Mouse (Mus musculus): Measurements from ENCODE around the gene Acsm5. TPM values are rescaled to one million over a fixed set of nuclear protein-coding genes. Genes with fewer than 3 reads are reported as not detected.

The Acsm5 gene
- total and polyA plus RNA-seq, 2 experiments from 2014 or later = not detected

DNA sequence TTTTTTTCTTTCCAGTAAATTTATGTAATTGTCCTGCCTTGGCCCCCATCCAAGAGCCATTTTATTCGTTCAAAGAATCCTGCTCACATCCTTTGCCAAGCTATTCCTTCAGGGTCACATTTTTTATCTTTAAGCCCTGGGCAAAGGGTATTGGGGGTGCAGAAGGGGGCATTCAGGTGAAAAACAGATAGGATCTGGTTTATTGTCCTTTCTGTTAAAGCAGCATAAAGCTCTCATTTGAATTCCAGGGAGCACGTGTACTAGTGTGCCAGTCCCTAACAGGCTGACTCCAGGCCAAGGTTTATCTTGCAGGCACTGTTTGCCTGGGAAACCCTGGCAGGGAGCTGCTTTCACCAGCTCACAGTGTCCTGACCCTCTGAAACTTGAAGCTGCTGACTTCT is 6.6 kb downstream of the Acsm5 start:
- H3K4me1 ChIP-seq (ENCODE audit: insufficient read depth) = no peaks in the 10 kb centered on the region
- no peak overlapping the region for H3K9ac ChIP-seq
- H3K9me3 ChIP-seq (ENCODE audit: low read length) = no peaks in the 10 kb centered on the region
- H3K27me3 ChIP-seq (ENCODE audit: insufficient read depth, low read length) = no peaks in the 10 kb centered on the region
- DNase-seq (peak; percentile 32), ATAC-seq (peak; percentile 61)
- no peak for TF ChIP-seq CTCF (IDR thresholded peaks at IDR 0.05; ENCODE audit: low read depth)
- no peak overlapping the region for H3K27ac ChIP-seq (ENCODE audit: low read depth, low read length)
- WGBS = 12% methylated on average over 2 of the region's 2 CpGs
- H3K4me3 ChIP-seq (ENCODE audit: low read depth, low read length) = no peak overlapping the region
- H3K4me2 ChIP-seq (ENCODE audit: low read depth) = no peak overlapping the region
- no peaks in the 10 kb centered on the region for H3K36me3 ChIP-seq (ENCODE audit: insufficient read depth)

GRCm38 (mm10) chr7:119526486-119526885 is 7.2 kb downstream of the Acsm5 start:
- peak overlapping the region; percentile 19; the same call in 1 of the 2 replicates for H3K4me2 ChIP-seq (ENCODE audit: low read depth)
- no peak for DNase-seq
- no peak overlapping the region for H3K27ac ChIP-seq (ENCODE audit: low read depth, low read length)

DNA sequence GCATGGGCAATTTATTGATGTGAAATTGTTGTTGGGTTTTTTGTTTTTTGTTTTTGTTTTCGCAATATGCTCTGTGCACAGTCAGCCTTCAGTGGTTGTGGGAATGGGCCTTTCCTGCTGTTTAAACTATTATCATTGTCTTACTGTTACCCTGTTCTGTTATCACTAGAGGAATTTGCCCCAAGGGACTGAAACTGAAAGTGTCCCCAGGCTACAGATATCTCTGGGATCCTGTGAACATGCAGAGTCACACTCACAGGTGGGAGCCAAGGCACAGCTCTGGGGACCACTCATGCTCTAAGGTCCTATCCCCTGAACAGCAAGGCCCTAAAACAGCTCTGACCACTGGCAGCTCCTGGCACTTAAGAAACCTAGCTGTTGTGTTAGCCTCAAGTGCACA is 7.9 kb downstream of the Acsm5 start:
- Histone ChIP-seq H3K4me1 (ENCODE audit: insufficient read depth) (no peaks in the 10 kb centered on the region), H3K36me3 (ENCODE audit: insufficient read depth) (no peaks in the 10 kb centered on the region), H3K27ac (ENCODE audit: low read depth, low read length) (no peak overlapping the region), H3K9ac (no peak overlapping the region), H3K4me2 (ENCODE audit: low read depth) (no peak overlapping the region), H3K9me3 (ENCODE audit: low read length) (no peaks in the 10 kb centered on the region), H3K4me3 (ENCODE audit: low read depth, low read length) (no peak overlapping the region), H3K27me3 (ENCODE audit: insufficient read depth, low read length) (no peaks in the 10 kb centered on the region)
- ATAC-seq (no peak), DNase-seq (no peak)
- 92% methylated on average over 1 of the region's 1 CpGs for WGBS
- no peak for TF ChIP-seq CTCF (IDR thresholded peaks at IDR 0.05; ENCODE audit: low read depth)

More at GRCm38 (mm10) chr7:119526486-119526885, 7.2 kb downstream of the Acsm5 start:
- Histone ChIP-seq H3K4me1 (ENCODE audit: insufficient read depth) (no peaks in the 10 kb centered on the region), H3K36me3 (ENCODE audit: insufficient read depth) (no peaks in the 10 kb centered on the region), H3K9ac (no peak overlapping the region), H3K4me3 (ENCODE audit: low read depth, low read length) (no peak overlapping the region), H3K27me3 (ENCODE audit: insufficient read depth, low read length) (no peaks in the 10 kb centered on the region), H3K9me3 (ENCODE audit: low read length) (no peaks in the 10 kb centered on the region)
- no peak for TF ChIP-seq CTCF (IDR thresholded peaks at IDR 0.05; ENCODE audit: low read depth)
- ATAC-seq = no peak
- 15% methylated on average over 13 of the region's 13 CpGs for WGBS

DNA sequence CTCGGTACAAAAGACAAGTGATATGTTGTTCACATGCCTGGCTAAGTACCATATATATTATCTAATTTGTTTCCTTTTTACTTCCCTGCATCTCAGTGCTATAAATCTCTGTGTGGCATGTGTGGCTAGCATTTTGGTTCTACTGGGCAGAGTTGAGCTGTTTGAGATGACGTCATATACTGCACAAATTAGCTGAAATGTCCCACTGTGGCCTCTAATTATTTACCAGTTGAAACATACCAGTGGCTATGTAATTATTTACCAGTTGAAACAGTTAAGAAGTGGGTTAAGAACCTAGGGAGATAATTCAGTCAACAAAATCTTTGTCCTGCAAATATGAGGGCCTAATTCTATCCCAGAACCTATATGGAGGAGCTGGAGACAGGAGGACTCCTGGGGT is 8.3 kb downstream of the Acsm5 start:
- WGBS = 52% methylated on average over 2 of the region's 2 CpGs
- Histone ChIP-seq H3K4me2 (ENCODE audit: low read depth) (no peak overlapping the region), H3K4me3 (ENCODE audit: low read depth, low read length) (no peak overlapping the region), H3K36me3 (ENCODE audit: insufficient read depth) (no peaks in the 10 kb centered on the region), H3K9ac (no peak overlapping the region), H3K27ac (ENCODE audit: low read depth, low read length) (no peak overlapping the region), H3K27me3 (ENCODE audit: insufficient read depth, low read length) (no peaks in the 10 kb centered on the region), H3K9me3 (ENCODE audit: low read length) (no peaks in the 10 kb centered on the region), H3K4me1 (ENCODE audit: insufficient read depth) (no peaks in the 10 kb centered on the region)
- DNase-seq (no peak), ATAC-seq (no peak)
- TF ChIP-seq CTCF (IDR thresholded peaks at IDR 0.05; ENCODE audit: low read depth) = no peak

DNA sequence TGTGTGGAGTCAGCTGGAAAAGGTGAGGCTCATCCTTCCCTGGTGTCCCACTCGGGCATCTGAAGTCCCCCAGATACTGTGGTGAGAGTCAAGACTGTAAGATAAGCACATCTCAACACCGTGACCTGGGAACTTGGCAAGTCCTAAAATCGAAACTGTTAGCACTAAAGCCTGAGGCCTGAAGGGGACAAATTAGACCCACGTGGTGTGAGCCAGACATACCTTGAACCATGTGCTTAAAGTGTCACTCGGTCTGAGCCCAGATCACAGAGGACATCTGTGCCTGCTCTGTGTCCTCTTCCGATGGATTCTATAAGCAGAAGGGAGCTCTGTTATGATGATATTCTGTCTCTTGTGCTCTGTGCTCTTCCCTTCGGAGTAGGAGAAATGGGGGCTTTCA is 9.4 kb downstream of the Acsm5 start:
- Histone ChIP-seq H3K27me3 (ENCODE audit: insufficient read depth, low read length) (no peaks in the 10 kb centered on the region), H3K4me3 (ENCODE audit: low read depth, low read length) (no peak overlapping the region), H3K4me2 (ENCODE audit: low read depth) (no peak overlapping the region), H3K4me1 (ENCODE audit: insufficient read depth) (no peaks in the 10 kb centered on the region), H3K9me3 (ENCODE audit: low read length) (no peaks in the 10 kb centered on the region), H3K9ac (no peak overlapping the region), H3K27ac (ENCODE audit: low read depth, low read length) (no peak overlapping the region), H3K36me3 (ENCODE audit: insufficient read depth) (no peaks in the 10 kb centered on the region)
- DNase-seq (no peak), ATAC-seq (no peak)
- TF ChIP-seq CTCF (IDR thresholded peaks at IDR 0.05; ENCODE audit: low read depth) = no peak
- 92% methylated on average over 7 of the region's 7 CpGs for WGBS

DNA sequence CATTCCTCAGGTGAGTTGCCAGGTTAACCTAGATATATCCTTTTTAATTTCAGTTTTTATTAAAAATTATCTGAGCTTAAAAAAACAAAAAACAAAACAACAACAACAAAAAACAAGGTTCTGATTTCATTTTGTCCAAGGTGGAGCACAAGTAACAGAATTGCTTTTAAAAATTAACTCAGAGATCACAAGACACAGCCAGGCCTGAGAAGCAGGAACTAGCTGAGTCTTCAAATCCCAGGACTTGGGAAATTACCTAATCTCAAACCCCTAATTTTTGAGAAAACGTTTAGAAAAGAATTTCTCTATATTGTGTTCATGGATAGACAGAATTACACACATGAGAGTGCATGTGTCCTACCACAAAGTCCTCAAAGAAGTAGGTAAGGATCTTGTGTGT is 13.7 kb downstream of the Acsm5 start:
- H3K4me1 ChIP-seq (ENCODE audit: insufficient read depth) = no peaks in the 10 kb centered on the region
- no peaks in the 10 kb centered on the region for H3K36me3 ChIP-seq (ENCODE audit: insufficient read depth)
- H3K4me3 ChIP-seq (ENCODE audit: low read depth, low read length) = no peak overlapping the region
- no peaks in the 10 kb centered on the region for H3K27me3 ChIP-seq (ENCODE audit: insufficient read depth, low read length)
- TF ChIP-seq CTCF (IDR thresholded peaks at IDR 0.05; ENCODE audit: low read depth) = no peak
- H3K9me3 ChIP-seq (ENCODE audit: low read length) = no peaks in the 10 kb centered on the region
- no peak overlapping the region for H3K4me2 ChIP-seq (ENCODE audit: low read depth)
- H3K9ac ChIP-seq = no peak overlapping the region
- 52% methylated on average over 1 of the region's 1 CpGs for WGBS
- no peak overlapping the region for H3K27ac ChIP-seq (ENCODE audit: low read depth, low read length)
- ATAC-seq (no peak), DNase-seq (no peak)

GRCm38 (mm10) chr7:119534389-119534788 is 15.1 kb downstream of the Acsm5 start:
- Histone ChIP-seq H3K4me3 (ENCODE audit: low read depth, low read length) (no peak overlapping the region), H3K36me3 (ENCODE audit: insufficient read depth) (no peaks in the 10 kb centered on the region), H3K9me3 (ENCODE audit: low read length) (no peaks in the 10 kb centered on the region), H3K9ac (no peak overlapping the region), H3K27me3 (ENCODE audit: insufficient read depth, low read length) (no peaks in the 10 kb centered on the region), H3K27ac (ENCODE audit: low read depth, low read length) (no peak overlapping the region), H3K4me2 (ENCODE audit: low read depth) (no peak overlapping the region), H3K4me1 (ENCODE audit: insufficient read depth) (no peaks in the 10 kb centered on the region)
- no peak for DNase-seq
- ATAC-seq = no peak
- WGBS = 82% methylated on average over 2 of the region's 2 CpGs
- no peak for TF ChIP-seq CTCF (IDR thresholded peaks at IDR 0.05; ENCODE audit: low read depth)

DNA sequence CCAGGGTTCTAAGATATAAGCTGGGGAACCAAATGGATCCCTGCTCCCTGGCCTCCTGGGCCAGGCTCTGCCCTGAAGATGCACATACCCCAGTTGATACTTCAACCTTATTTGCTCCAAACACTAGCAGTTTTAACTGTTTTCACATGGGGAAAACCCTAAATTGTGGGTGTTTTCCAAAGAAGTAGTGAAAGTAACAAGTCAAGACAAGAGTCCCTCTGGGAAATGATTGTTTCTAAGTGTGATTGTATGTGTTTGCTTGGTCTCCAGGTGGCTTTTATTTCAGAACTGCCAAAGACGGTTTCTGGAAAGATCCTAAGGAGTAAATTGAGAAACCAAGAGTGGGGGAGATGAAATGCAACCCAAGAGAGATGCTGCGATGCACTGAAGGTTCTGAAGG is 23.2 kb downstream of the Acsm5 start:
- no peaks in the 10 kb centered on the region for H3K4me1 ChIP-seq (ENCODE audit: insufficient read depth)
- 86% methylated on average over 2 of the region's 2 CpGs for WGBS
- no peak overlapping the region for H3K9ac ChIP-seq
- no peak overlapping the region for H3K27ac ChIP-seq (ENCODE audit: low read depth, low read length)
- H3K4me2 ChIP-seq (ENCODE audit: low read depth) = no peak overlapping the region
- ATAC-seq = no peak
- H3K4me3 ChIP-seq (ENCODE audit: low read depth, low read length) = no peak overlapping the region
- no peaks in the 10 kb centered on the region for H3K36me3 ChIP-seq (ENCODE audit: insufficient read depth)
- TF ChIP-seq CTCF (IDR thresholded peaks at IDR 0.05; ENCODE audit: low read depth) = no peak
- H3K9me3 ChIP-seq (ENCODE audit: low read length) = no peaks in the 10 kb centered on the region
- DNase-seq = no peak
- no peaks in the 10 kb centered on the region for H3K27me3 ChIP-seq (ENCODE audit: insufficient read depth, low read length)

Measured in forebrain, postnatal 0 days (tissue).